Mouse (Mus musculus) kidney, adult 2 months (tissue): ENCODE measurements around the gene Zbtb11.

Experiments
- CTCF ChIP-seq: fragments of 200-500 bp; conservative IDR thresholded peaks from 2 replicates; pipeline ENCODE4 v1.5.1; 2011; ENCODE audit warnings: low read depth, mild to moderate bottlenecking, control low read depth, low read length, moderate library complexity, mixed read lengths; ENCODE audit not compliant: insufficient read depth, insufficient read length
- POLR2A ChIP-seq: fragments of 200-500 bp; IDR thresholded peaks from one replicate; pipeline ENCODE4 v1.6.1; 2011; ENCODE audit warnings: low read depth, low read length, control low read depth

DNA sequence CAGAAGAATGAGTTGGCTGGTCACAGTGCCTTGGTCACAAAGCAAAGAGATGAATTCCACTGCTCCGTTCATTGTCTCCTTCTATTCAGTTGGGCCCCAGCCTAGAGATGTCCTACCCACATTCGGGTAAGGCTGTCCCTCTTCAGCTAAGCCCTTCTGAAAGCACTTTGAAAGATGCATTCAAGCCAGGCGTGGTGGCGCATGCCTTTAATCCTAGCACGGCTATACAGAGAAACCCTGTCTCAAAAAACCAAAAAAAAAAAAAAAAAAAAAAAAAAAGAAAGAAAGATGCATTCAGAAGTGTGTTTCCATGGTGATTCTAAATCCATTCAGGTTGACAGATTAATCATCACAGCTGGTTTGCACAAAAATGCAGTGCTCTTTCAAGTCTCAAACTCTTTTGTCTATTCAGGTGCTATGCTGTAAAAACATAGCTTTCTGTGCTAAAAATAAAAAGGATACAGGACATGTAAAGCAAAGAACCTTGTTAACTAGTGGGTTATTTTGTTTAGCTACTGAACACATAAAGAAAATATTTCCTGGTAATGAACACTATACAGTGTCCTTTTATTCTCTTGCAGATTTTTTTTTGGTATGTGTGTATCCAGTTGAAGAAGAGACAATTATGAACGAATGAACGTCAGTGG, 83.4 kb downstream of the Zbtb11 start:
- TF ChIP-seq POLR2A (no peak), CTCF (no peak)
